Mouse (Mus musculus): ENCODE results near the gene Rasgrp4. TPM values are rescaled to one million over a fixed set of nuclear protein-coding genes. Genes with fewer than 3 reads are reported as not detected.

Gene Rasgrp4
- total RNA-seq, 1 experiment from 2014 or later = 0.41 TPM

GRCm38 (mm10) chr7:29144006-29144405 is 9.4 kb downstream of the Rasgrp4 start:
- peak; percentile 91 for ATAC-seq (replicated peaks; ENCODE audit: low read depth, poor library complexity, severe bottlenecking)

GRCm38 (mm10) chr7:29146625-29147367 is 12.1 kb downstream of the Rasgrp4 start:
- no peak for ATAC-seq (replicated peaks; ENCODE audit: low read depth, poor library complexity, severe bottlenecking)

- no peak for ATAC-seq (replicated peaks; ENCODE audit: low read depth, poor library complexity, severe bottlenecking)
Observed at GRCm38 (mm10) chr7:29148771-29149170, 14.1 kb downstream of the Rasgrp4 start.

GRCm38 (mm10) chr7:29151486-29151885 is 16.8 kb downstream of the Rasgrp4 start:
- ATAC-seq (replicated peaks; ENCODE audit: low read depth, poor library complexity, severe bottlenecking) = no peak

- ATAC-seq (replicated peaks; ENCODE audit: low read depth, poor library complexity, severe bottlenecking) = no peak
Observed at GRCm38 (mm10) chr7:29154018-29154720, 19.5 kb downstream of the Rasgrp4 start.

GRCm38 (mm10) chr7:29155196-29155837 is 20.7 kb downstream of the Rasgrp4 start:
- ATAC-seq (replicated peaks; ENCODE audit: low read depth, poor library complexity, severe bottlenecking) = peak; percentile 75

- peak; percentile 96 for ATAC-seq (replicated peaks; ENCODE audit: low read depth, poor library complexity, severe bottlenecking)
Observed at GRCm38 (mm10) chr7:29155838-29156782, 21.5 kb downstream of the Rasgrp4 start, which contains the start of gene Fam98c. Gene Fam98c, minus strand, starts transcription at chr7:29156234.

- ATAC-seq (replicated peaks; ENCODE audit: low read depth, poor library complexity, severe bottlenecking) = no peak
Observed at GRCm38 (mm10) chr7:29158264-29158663, 23.6 kb downstream of the Rasgrp4 start.

- no peak for ATAC-seq (replicated peaks; ENCODE audit: low read depth, poor library complexity, severe bottlenecking)
Observed at GRCm38 (mm10) chr7:29162294-29162693, 27.6 kb downstream of the Rasgrp4 start.

- peak; percentile 97 for ATAC-seq (replicated peaks; ENCODE audit: low read depth, poor library complexity, severe bottlenecking)
Observed at GRCm38 (mm10) chr7:29162750-29163525, 28.3 kb downstream of the Rasgrp4 start.

- ATAC-seq (replicated peaks; ENCODE audit: low read depth, poor library complexity, severe bottlenecking) = no peak
Observed at GRCm38 (mm10) chr7:29167656-29168055, 33.0 kb downstream of the Rasgrp4 start.

GRCm38 (mm10) chr7:29168121-29168695 is 33.6 kb downstream of the Rasgrp4 start:
- ATAC-seq (replicated peaks; ENCODE audit: low read depth, poor library complexity, severe bottlenecking) = no peak

GRCm38 (mm10) chr7:29168791-29169230 is 34.2 kb downstream of the Rasgrp4 start:
- no peak for ATAC-seq (replicated peaks; ENCODE audit: low read depth, poor library complexity, severe bottlenecking)

GRCm38 (mm10) chr7:29169231-29170065 is 34.8 kb downstream of the Rasgrp4 start:
- peak; percentile 69 for ATAC-seq (replicated peaks; ENCODE audit: low read depth, poor library complexity, severe bottlenecking)

- ATAC-seq (replicated peaks; ENCODE audit: low read depth, poor library complexity, severe bottlenecking) = peak; percentile 52
Observed at GRCm38 (mm10) chr7:29170066-29170754, 35.6 kb downstream of the Rasgrp4 start, which contains the start of the genes Ggn and Spred3. Gene Ggn, plus strand, starts transcription at chr7:29170210. Gene Spred3, minus strand, starts transcription at chr7:29170411.

GRCm38 (mm10) chr7:29170755-29171561 is 36.3 kb downstream of the Rasgrp4 start:
- peak; percentile 30 for ATAC-seq (replicated peaks; ENCODE audit: low read depth, poor library complexity, severe bottlenecking)
